Mouse (Mus musculus) megakaryocyte, adult 5-6 weeks (primary cell): ENCODE data around the gene Idh3a. TPM values are rescaled to one million over a fixed set of nuclear protein-coding genes. Genes with fewer than 3 reads are reported as not detected.

ENCODE experiments used
- ATAC-seq: 2 replicates; pipeline ENCODE4 v1.8.0; 2016; ENCODE audit warnings: mild to moderate bottlenecking, inconsistent platforms; ENCODE audit not compliant: poor library complexity, severe bottlenecking
- total RNA-seq, 2 experiments: library from RNA; stranded (forward) in 1 of 2; stranded (reverse) in 1 of 2; fragments of 153-499, 151-499 nt in 1 of 2; fragments of 221-1000, 200-1000 nt in 1 of 2; gene quantifications; 2 replicates each; pipeline versions ENCODE4 v1.2.3 to v1.2.4; 2015 to 2017

Idh3a gene
- total RNA-seq, 2 experiments from 2014 or later: 26.1 to 54.2 TPM

DNA sequence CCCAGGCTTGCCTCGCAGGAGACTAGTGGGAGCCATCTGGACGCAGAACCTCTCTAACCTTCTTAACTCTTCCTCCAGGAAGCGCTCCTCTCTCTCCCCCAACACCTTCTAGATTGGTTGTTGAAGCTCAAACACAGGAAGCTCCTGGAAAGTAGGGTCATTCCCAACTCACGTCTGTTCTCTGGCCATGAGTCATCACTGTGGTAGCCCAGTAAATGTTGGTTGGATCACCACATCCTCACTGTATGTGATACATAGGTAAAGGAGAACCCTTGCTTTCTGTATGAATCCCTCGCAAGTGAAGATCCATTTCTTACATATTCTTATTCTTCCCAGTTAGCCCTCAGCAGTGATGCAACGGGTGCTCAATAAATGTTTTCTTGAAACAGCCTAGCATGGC, 59.4 kb downstream of the Idh3a start:
- no peak for ATAC-seq

DNA sequence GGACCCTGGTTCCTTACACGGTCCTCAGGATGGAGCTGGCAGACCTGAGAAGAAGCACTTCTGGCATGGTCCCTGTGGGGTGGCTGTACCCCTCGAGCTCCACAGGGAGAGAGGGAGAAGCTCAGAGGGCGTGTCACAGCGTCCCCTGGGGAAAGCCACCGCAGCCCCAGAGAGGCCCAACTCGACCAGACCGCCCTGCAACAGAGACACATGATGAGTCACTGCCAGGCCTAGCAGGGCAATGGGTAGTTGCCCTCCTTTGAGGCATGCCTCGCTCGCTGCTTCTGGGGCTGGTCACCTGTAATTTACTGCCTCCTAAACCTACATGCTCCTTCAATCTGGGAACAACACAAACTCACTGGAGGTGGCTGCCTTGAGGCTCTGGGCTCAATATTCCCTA, 60.1 kb downstream of the Idh3a start:
- ATAC-seq: no peak

DNA sequence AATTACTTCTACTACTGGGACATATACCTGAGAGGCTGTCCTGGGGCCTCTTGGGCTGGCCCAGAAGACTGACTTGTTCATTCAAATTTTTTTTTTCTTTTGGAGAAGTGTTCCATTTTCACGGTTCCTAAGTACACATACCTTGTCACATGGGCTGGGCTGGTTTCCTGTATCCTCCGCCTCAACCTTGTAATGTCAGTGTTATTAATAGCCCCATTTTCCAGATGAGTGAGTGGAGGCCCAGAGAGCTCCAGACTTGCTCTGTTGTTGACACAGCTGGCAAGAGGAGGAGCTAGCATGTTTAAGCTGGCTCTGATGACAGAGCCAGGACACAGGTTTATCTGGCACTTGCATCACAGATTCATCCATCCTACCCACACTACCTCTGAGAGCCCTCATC, 61.3 kb downstream of the Idh3a start:
- ATAC-seq: no peak

DNA sequence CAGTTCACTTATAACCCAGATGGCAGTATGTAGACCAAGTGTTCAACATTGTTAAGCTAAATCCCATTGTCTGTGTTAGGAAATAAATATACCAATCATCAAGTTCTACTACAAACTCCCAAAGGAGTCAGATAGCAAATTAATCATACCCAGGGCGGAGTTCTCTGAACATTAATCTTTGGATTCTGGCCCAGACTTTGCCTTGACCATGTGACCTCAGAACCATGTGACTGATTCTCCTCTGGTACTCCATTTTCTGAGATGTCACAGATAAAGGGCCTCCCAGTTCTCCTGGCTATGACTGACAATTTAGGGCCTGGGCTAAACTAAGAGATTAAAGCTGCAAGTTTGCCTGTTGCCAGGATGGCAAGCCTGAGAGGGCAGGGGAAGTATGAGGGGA, 63.2 kb downstream of the Idh3a start:
- no peak for ATAC-seq

DNA sequence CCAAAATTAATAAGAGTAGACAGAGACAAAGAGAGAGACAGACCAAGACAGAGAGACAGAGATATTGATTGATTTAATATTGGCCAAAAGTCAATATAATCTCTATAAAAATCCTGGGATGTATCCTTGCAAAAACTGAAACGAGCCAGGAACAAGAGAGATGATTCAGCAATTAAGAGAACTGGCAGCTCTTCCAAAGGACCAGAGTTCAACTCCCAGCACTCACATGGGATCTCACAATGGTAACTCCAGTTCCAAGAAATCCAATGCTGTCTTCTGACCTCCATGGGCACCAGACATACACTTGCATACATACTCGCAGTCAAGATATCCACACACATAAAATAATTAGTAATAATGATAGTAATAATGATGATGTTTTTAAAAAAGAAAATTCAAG, 66.6 kb downstream of the Idh3a start:
- no peak for ATAC-seq

Other genes starting within 250 kb of the Idh3a start
- 23.7 and 24.0 TPM in 2 replicates for gene Dmxl2, start 84.7 kb upstream of the Idh3a start, total RNA-seq (2015)
- 17.9 and 21.1 TPM in 2 replicates for gene Dmxl2, start 84.7 kb upstream of the Idh3a start, total RNA-seq (2017)
- gene Sh2d7, start 47.4 kb upstream of the Idh3a start, total RNA-seq (2015): not detected in 2 replicates
- gene Sh2d7, start 47.4 kb upstream of the Idh3a start, total RNA-seq (2017): not detected in 2 replicates
- gene Cib2, start 26.1 kb upstream of the Idh3a start, total RNA-seq (2015): 11.4 and 14.9 TPM in 2 replicates
- 2.7 and 3.9 TPM in 2 replicates for gene Cib2, start 26.1 kb upstream of the Idh3a start, total RNA-seq (2017)
- 0.25 and 0.75 TPM in 2 replicates for gene Acsbg1, start 75.5 kb downstream of the Idh3a start, total RNA-seq (2015)
- 0.20 and 0.40 TPM in 2 replicates for gene Acsbg1, start 75.5 kb downstream of the Idh3a start, total RNA-seq (2017)
- 0.84 and 1.6 TPM in 2 replicates for gene Dnaja4, start 112.5 kb downstream of the Idh3a start, total RNA-seq (2015)
- 0.62 and 3.7 TPM in 2 replicates for gene Dnaja4, start 112.5 kb downstream of the Idh3a start, total RNA-seq (2017)
- gene Wdr61, start 148.2 kb downstream of the Idh3a start, total RNA-seq (2015): 58.3 and 68.3 TPM in 2 replicates
- gene Wdr61, start 148.2 kb downstream of the Idh3a start, total RNA-seq (2017): 38.9 and 43.2 TPM in 2 replicates
- not detected in 2 replicates for gene Crabp1, start 178.4 kb downstream of the Idh3a start, total RNA-seq (2015)
- not detected in 2 replicates for gene Crabp1, start 178.4 kb downstream of the Idh3a start, total RNA-seq (2017)